Mouse (Mus musculus) kidney, embryonic 15.5 days (tissue): Measurements from ENCODE around the gene Lin7a. TPM values are rescaled to one million over a fixed set of nuclear protein-coding genes. Genes with fewer than 3 reads are reported as not detected.

Experiments used
- ATAC-seq: fragments of 200-750 bp; cut with Nextera tagmentation; replicated peaks from 2 replicates; pipeline ENCODE4 v1.8.0; 2017; ENCODE audit warnings: moderate TSS enrichment; ENCODE audit not compliant: low FRiP score
- H3K27ac ChIP-seq: fragments of 300-500 bp; sonication (generic); 2 replicates; pipeline ENCODE4 v1.5.1; 2015; ENCODE audit warnings: mild to moderate bottlenecking, inconsistent platforms
- H3K27me3 ChIP-seq: fragments of 300-500 bp; sonication (generic); 2 replicates; pipeline ENCODE4 v1.6.1; 2015; ENCODE audit warnings: inconsistent platforms
- H3K36me3 ChIP-seq: fragments of 300-500 bp; sonication (generic); 2 replicates; pipeline ENCODE4 v1.6.1; 2015; ENCODE audit warnings: inconsistent platforms
- H3K4me1 ChIP-seq: fragments of 300-500 bp; sonication (generic); 2 replicates; pipeline ENCODE4 v1.6.1; 2015; ENCODE audit warnings: inconsistent platforms
- H3K4me2 ChIP-seq: fragments of 300-500 bp; sonication (generic); 2 replicates; pipeline ENCODE4 v1.6.1; 2015; ENCODE audit warnings: moderate library complexity, mild to moderate bottlenecking, inconsistent platforms
- H3K4me3 ChIP-seq: fragments of 300-500 bp; sonication (generic); replicated peaks from 2 replicates; pipeline ENCODE4 v1.5.1; 2015; ENCODE audit warnings: mild to moderate bottlenecking, inconsistent platforms
- H3K9ac ChIP-seq: fragments of 300-500 bp; sonication (generic); 2 replicates; pipeline ENCODE4 v1.6.1; 2015; ENCODE audit warnings: mild to moderate bottlenecking, inconsistent platforms
- H3K9me3 ChIP-seq: fragments of 300-500 bp; sonication (generic); replicated peaks from 2 replicates; pipeline ENCODE4 v1.6.1; 2016; ENCODE audit warnings: inconsistent platforms
- WGBS: fragments of 180-500 bp; shearing (Covaris S2); methylation state at CpG from one replicate; pipeline ENCODE4 v1.1.7; 2015; ENCODE audit warnings: mixed read lengths; 5-methylcytosine and 5-hydroxymethylcytosine counted together
- polyA plus RNA-seq: library from polyadenylated mRNA; unstranded; fragments of >200 nt; fragmentation: Nextera tagmentation; extraction: Ambion mirVana; gene quantifications from 2 replicates; pipeline ENCODE4 v1.2.1, GENCODE M21; 2015

The Lin7a gene
- polyA plus RNA-seq: 1.6 and 2.0 TPM in 2 replicates

- H3K9ac ChIP-seq: peak within 1 kb of the TSS; percentile 40
- peak within 1 kb of the TSS; percentile 57 for H3K27ac ChIP-seq
- H3K27me3 ChIP-seq: peaks cover 32% of the 10 kb centered on the region
- peak; percentile 82 for ATAC-seq
- H3K4me1 ChIP-seq: peaks cover 14% of the 10 kb centered on the region; the same call in 1 of the 2 replicates
- H3K4me2 ChIP-seq: peak within 1 kb of the TSS; percentile 99
- no peaks in the 10 kb centered on the region for H3K36me3 ChIP-seq
- no peaks in the 10 kb centered on the region for H3K9me3 ChIP-seq
- H3K4me3 ChIP-seq: peak within 1 kb of the TSS; percentile 63
- 2% methylated on average over 37 of the region's 38 CpGs for WGBS
These were observed at the start of gene Lin7a for GRCm38 (mm10) chr10:107271321-107272130. Gene Lin7a (plus strand): TSS chr10:107271686.

- no peak for ATAC-seq
- Histone ChIP-seq H3K4me3 (no peak overlapping the region), H3K27ac (no peak overlapping the region), H3K27me3 (no peaks in the 10 kb centered on the region), H3K4me1 (no peaks in the 10 kb centered on the region), H3K9ac (no peak overlapping the region), H3K4me2 (no peak overlapping the region), H3K36me3 (no peaks in the 10 kb centered on the region), H3K9me3 (no peaks in the 10 kb centered on the region)
- WGBS: 84% methylated on average over 2 of the region's 2 CpGs
These were observed 49.8 kb upstream of the Lin7a start for GRCm38 (mm10) chr10:107221726-107222125.

- no peaks in the 10 kb centered on the region for H3K36me3 ChIP-seq
- H3K4me1 ChIP-seq: no peaks in the 10 kb centered on the region
- no peaks in the 10 kb centered on the region for H3K27me3 ChIP-seq
- H3K9me3 ChIP-seq: no peaks in the 10 kb centered on the region
- H3K4me2 ChIP-seq: no peak overlapping the region
- 76% methylated on average over 8 of the region's 8 CpGs for WGBS
- ATAC-seq: no peak
- H3K27ac ChIP-seq: no peak overlapping the region
- H3K9ac ChIP-seq: no peak overlapping the region
- H3K4me3 ChIP-seq: no peak overlapping the region
These were observed 48.9 kb upstream of the Lin7a start for GRCm38 (mm10) chr10:107222406-107223185.

- Histone ChIP-seq H3K9ac (no peak overlapping the region), H3K4me2 (no peak overlapping the region), H3K27me3 (no peaks in the 10 kb centered on the region), H3K4me1 (no peaks in the 10 kb centered on the region), H3K36me3 (no peaks in the 10 kb centered on the region), H3K4me3 (no peak overlapping the region), H3K27ac (no peak overlapping the region), H3K9me3 (no peaks in the 10 kb centered on the region)
- WGBS: 86% methylated on average over 3 of the region's 3 CpGs
- ATAC-seq: no peak
These were observed 48.4 kb upstream of the Lin7a start for GRCm38 (mm10) chr10:107223186-107223440.

GRCm38 (mm10) chr10:107223821-107224220 is 47.7 kb upstream of the Lin7a start:
- no peaks in the 10 kb centered on the region for H3K4me1 ChIP-seq
- H3K9ac ChIP-seq: no peak overlapping the region
- no peak overlapping the region for H3K27ac ChIP-seq
- no peak overlapping the region for H3K4me2 ChIP-seq
- no peaks in the 10 kb centered on the region for H3K36me3 ChIP-seq
- ATAC-seq: no peak
- H3K9me3 ChIP-seq: no peaks in the 10 kb centered on the region
- H3K4me3 ChIP-seq: no peak overlapping the region
- H3K27me3 ChIP-seq: no peaks in the 10 kb centered on the region
- WGBS: 89% methylated on average over 3 of the region's 3 CpGs

- no peak overlapping the region for H3K4me2 ChIP-seq
- no peaks in the 10 kb centered on the region for H3K9me3 ChIP-seq
- H3K27ac ChIP-seq: no peak overlapping the region
- H3K4me1 ChIP-seq: no peaks in the 10 kb centered on the region
- no peak overlapping the region for H3K9ac ChIP-seq
- H3K27me3 ChIP-seq: no peaks in the 10 kb centered on the region
- no peak for ATAC-seq
- WGBS: 87% methylated on average over 6 of the region's 6 CpGs
- no peak overlapping the region for H3K4me3 ChIP-seq
- no peaks in the 10 kb centered on the region for H3K36me3 ChIP-seq
These were observed 46.7 kb upstream of the Lin7a start for GRCm38 (mm10) chr10:107224596-107225330.

- Histone ChIP-seq H3K4me2 (no peak overlapping the region), H3K4me1 (no peaks in the 10 kb centered on the region), H3K36me3 (no peaks in the 10 kb centered on the region), H3K9ac (no peak overlapping the region), H3K4me3 (no peak overlapping the region), H3K9me3 (no peaks in the 10 kb centered on the region), H3K27ac (no peak overlapping the region), H3K27me3 (no peaks in the 10 kb centered on the region)
- 94% methylated on average over 4 of the region's 4 CpGs for WGBS
- ATAC-seq: no peak
These were observed 46.1 kb upstream of the Lin7a start for GRCm38 (mm10) chr10:107225331-107225835.

GRCm38 (mm10) chr10:107225871-107226270 is 45.6 kb upstream of the Lin7a start:
- Histone ChIP-seq H3K27me3 (no peaks in the 10 kb centered on the region), H3K4me1 (no peaks in the 10 kb centered on the region), H3K4me2 (no peak overlapping the region), H3K36me3 (no peaks in the 10 kb centered on the region), H3K9me3 (no peaks in the 10 kb centered on the region), H3K9ac (no peak overlapping the region), H3K27ac (no peak overlapping the region), H3K4me3 (no peak overlapping the region)
- 81% methylated on average over 4 of the region's 4 CpGs for WGBS
- ATAC-seq: no peak

- no peak for ATAC-seq
- Histone ChIP-seq H3K9me3 (no peaks in the 10 kb centered on the region), H3K36me3 (no peaks in the 10 kb centered on the region), H3K9ac (no peak overlapping the region), H3K27ac (no peak overlapping the region), H3K4me1 (no peaks in the 10 kb centered on the region), H3K4me2 (no peak overlapping the region), H3K4me3 (no peak overlapping the region), H3K27me3 (no peaks in the 10 kb centered on the region)
- WGBS: 94% methylated on average over 1 of the region's 1 CpGs
These were observed 43.6 kb upstream of the Lin7a start for GRCm38 (mm10) chr10:107227901-107228300.

GRCm38 (mm10) chr10:107228776-107229175 is 42.7 kb upstream of the Lin7a start:
- no peak for ATAC-seq
- H3K4me3 ChIP-seq: no peak overlapping the region
- H3K27me3 ChIP-seq: no peaks in the 10 kb centered on the region
- no peak overlapping the region for H3K27ac ChIP-seq
- no peak overlapping the region for H3K9ac ChIP-seq
- H3K4me1 ChIP-seq: no peaks in the 10 kb centered on the region
- no peak overlapping the region for H3K4me2 ChIP-seq
- WGBS: 87% methylated on average over 5 of the region's 5 CpGs
- H3K36me3 ChIP-seq: no peaks in the 10 kb centered on the region
- no peaks in the 10 kb centered on the region for H3K9me3 ChIP-seq

GRCm38 (mm10) chr10:107229416-107229815 is 42.1 kb upstream of the Lin7a start:
- Histone ChIP-seq H3K9me3 (no peaks in the 10 kb centered on the region), H3K4me2 (no peak overlapping the region), H3K4me3 (no peak overlapping the region), H3K4me1 (no peaks in the 10 kb centered on the region), H3K27ac (no peak overlapping the region), H3K36me3 (no peaks in the 10 kb centered on the region), H3K27me3 (no peaks in the 10 kb centered on the region), H3K9ac (no peak overlapping the region)
- 80% methylated on average over 3 of the region's 3 CpGs for WGBS
- ATAC-seq: no peak
